Mouse (Mus musculus): Measurements from ENCODE around the gene Tyro3. TPM values are rescaled to one million over a fixed set of nuclear protein-coding genes. Genes with fewer than 3 reads are reported as not detected.

Tyro3 gene
- polyA plus RNA-seq, 1 experiment from 2014 or later = 20.7 TPM

DNA sequence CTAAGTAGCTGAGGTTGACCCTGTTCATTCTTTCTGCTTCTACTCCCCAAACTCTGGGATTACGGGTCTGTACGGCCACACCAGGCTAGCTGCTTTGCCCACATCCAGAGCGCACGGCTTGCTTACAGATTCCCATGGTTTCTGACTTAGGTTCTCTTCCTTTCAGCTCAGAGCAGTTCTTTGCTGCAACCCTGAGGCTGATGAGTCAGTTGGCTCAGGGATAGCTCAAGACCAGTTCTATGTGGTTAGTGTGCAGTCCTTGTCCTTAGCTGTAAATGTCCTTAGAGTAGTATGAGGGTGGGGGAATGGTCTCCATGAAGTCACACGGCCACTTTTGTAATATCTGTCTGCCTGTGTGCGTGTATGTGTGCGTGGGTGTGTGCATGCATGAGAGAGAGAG, 40.1 kb downstream of the Tyro3 start:
- Histone ChIP-seq H3K36me3 (no peaks in the 10 kb centered on the region), H3K4me2 (no peak overlapping the region), H3K4me1 (no peaks in the 10 kb centered on the region), H3K9ac (replicated peaks) (no peak overlapping the region), H3K27ac (replicated peaks) (no peak overlapping the region), H3K4me3 (replicated peaks) (no peak overlapping the region), H3K27me3 (replicated peaks) (no peaks in the 10 kb centered on the region), H3K9me3 (replicated peaks) (no peaks in the 10 kb centered on the region)
- WGBS = 89% methylated on average over 7 of the region's 7 CpGs
- ATAC-seq (ENCODE audit: low FRiP score) = no peak

- Histone ChIP-seq H3K4me3 (replicated peaks) (no peak overlapping the region), H3K9me3 (replicated peaks) (no peaks in the 10 kb centered on the region), H3K36me3 (no peaks in the 10 kb centered on the region), H3K4me2 (no peak overlapping the region), H3K9ac (replicated peaks) (no peak overlapping the region), H3K4me1 (no peaks in the 10 kb centered on the region), H3K27ac (replicated peaks) (no peak overlapping the region), H3K27me3 (replicated peaks) (no peaks in the 10 kb centered on the region)
- WGBS = 85% methylated on average over 11 of the region's 11 CpGs
- no peak for ATAC-seq (ENCODE audit: low FRiP score)
Measured at GRCm38 (mm10) chr2:119838363-119839156, 41.0 kb downstream of the Tyro3 start.

DNA sequence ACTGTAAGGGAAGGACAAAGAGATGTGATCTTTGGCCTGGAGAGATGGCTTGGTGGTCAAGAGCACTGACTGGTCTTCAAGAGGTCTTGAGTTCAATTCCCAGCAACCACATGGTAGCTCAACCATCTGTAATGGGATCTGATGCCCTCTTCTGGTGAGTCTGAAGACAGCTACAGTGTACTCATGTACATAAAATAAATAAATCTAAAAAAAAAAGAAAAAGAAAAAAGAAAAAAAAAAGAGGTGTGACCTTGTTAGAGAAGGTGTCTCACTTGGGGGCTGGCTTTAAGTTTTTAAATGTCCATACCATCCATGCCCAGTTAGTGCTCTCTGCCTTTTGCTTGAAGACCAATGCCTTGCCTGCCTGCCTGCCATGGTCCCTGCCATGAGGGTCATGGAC, 42.5 kb downstream of the Tyro3 start:
- Histone ChIP-seq H3K9ac (replicated peaks) (no peak overlapping the region), H3K4me3 (replicated peaks) (no peak overlapping the region), H3K36me3 (no peaks in the 10 kb centered on the region), H3K4me1 (no peaks in the 10 kb centered on the region), H3K27me3 (replicated peaks) (no peaks in the 10 kb centered on the region), H3K27ac (replicated peaks) (no peak overlapping the region), H3K9me3 (replicated peaks) (no peaks in the 10 kb centered on the region), H3K4me2 (no peak overlapping the region)
- ATAC-seq (ENCODE audit: low FRiP score) = no peak

DNA sequence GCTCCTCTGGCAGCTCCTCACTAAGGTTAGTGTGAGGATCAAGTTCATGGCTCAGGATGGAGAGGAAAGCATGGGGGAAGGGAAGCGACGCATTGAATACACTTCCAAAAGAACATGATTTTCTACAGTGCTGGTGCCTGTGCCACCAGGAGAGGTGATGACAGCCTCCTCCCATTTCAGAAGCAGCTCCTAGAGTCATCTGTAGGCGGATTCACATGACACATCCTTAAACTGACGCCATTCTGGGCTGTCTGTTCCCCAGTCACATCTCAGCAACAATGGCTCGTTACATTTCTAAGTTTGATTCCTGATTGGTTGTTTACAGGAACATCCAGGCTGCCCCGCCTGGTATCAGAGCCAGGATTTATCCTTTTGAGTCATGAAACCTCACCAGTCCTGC, 44.5 kb downstream of the Tyro3 start:
- Histone ChIP-seq H3K27me3 (replicated peaks) (no peaks in the 10 kb centered on the region), H3K4me2 (no peak overlapping the region), H3K4me1 (no peaks in the 10 kb centered on the region), H3K9me3 (replicated peaks) (no peaks in the 10 kb centered on the region), H3K9ac (replicated peaks) (no peak overlapping the region), H3K4me3 (replicated peaks) (no peak overlapping the region), H3K36me3 (no peaks in the 10 kb centered on the region), H3K27ac (replicated peaks) (no peak overlapping the region)
- ATAC-seq (ENCODE audit: low FRiP score) = no peak
- WGBS = 79% methylated on average over 6 of the region's 6 CpGs

GRCm38 (mm10) chr2:119843526-119843925, 46.0 kb downstream of the Tyro3 start:
- no peak overlapping the region for H3K4me2 ChIP-seq
- no peaks in the 10 kb centered on the region for H3K27me3 ChIP-seq (replicated peaks)
- H3K27ac ChIP-seq (replicated peaks) = no peak overlapping the region
- no peaks in the 10 kb centered on the region for H3K4me1 ChIP-seq
- no peaks in the 10 kb centered on the region for H3K36me3 ChIP-seq
- no peak overlapping the region for H3K9ac ChIP-seq (replicated peaks)
- ATAC-seq (ENCODE audit: low FRiP score) = no peak
- no peaks in the 10 kb centered on the region for H3K9me3 ChIP-seq (replicated peaks)
- no peak overlapping the region for H3K4me3 ChIP-seq (replicated peaks)
- WGBS = 94% methylated on average over 4 of the region's 4 CpGs

- no peak for ATAC-seq (ENCODE audit: low FRiP score)
- Histone ChIP-seq H3K36me3 (no peaks in the 10 kb centered on the region), H3K27me3 (replicated peaks) (no peaks in the 10 kb centered on the region), H3K9ac (replicated peaks) (no peak overlapping the region), H3K9me3 (replicated peaks) (no peaks in the 10 kb centered on the region), H3K27ac (replicated peaks) (no peak overlapping the region), H3K4me2 (no peak overlapping the region), H3K4me1 (no peaks in the 10 kb centered on the region), H3K4me3 (replicated peaks) (no peak overlapping the region)
- WGBS = 84% methylated on average over 2 of the region's 2 CpGs
Measured at GRCm38 (mm10) chr2:119845882-119846546, 48.5 kb downstream of the Tyro3 start.

- Histone ChIP-seq H3K9ac (replicated peaks) (no peak overlapping the region), H3K4me2 (no peak overlapping the region), H3K27ac (replicated peaks) (no peak overlapping the region), H3K9me3 (replicated peaks) (no peaks in the 10 kb centered on the region), H3K27me3 (replicated peaks) (no peaks in the 10 kb centered on the region), H3K36me3 (no peaks in the 10 kb centered on the region), H3K4me3 (replicated peaks) (no peak overlapping the region), H3K4me1 (no peaks in the 10 kb centered on the region)
- no peak for ATAC-seq (ENCODE audit: low FRiP score)
- WGBS = 83% methylated on average over 4 of the region's 4 CpGs
Measured at GRCm38 (mm10) chr2:119846929-119847328, 49.4 kb downstream of the Tyro3 start.

DNA sequence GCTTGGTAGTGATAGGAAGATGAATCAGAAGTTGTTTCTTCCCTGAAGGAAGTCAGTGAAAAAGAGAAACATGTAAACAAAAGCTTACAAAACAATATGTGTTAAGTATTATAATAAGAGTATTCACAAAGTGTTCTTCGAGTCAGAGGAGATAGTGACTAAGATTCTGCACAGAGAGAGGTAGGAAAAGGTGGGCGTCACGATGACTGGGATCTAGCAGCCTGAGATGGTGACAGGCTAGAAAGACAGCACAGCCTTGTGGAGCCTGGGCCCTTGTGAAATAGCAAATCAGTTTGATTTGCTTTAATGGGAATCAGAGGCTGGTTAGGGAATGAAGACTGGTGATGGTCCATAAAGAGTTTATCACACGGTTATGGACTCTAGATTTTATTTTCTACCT, 56.3 kb downstream of the Tyro3 start:
- ATAC-seq (ENCODE audit: low FRiP score) = no peak
- Histone ChIP-seq H3K4me2 (no peak overlapping the region), H3K4me3 (replicated peaks) (no peak overlapping the region), H3K36me3 (no peaks in the 10 kb centered on the region), H3K9ac (replicated peaks) (no peak overlapping the region), H3K4me1 (no peaks in the 10 kb centered on the region), H3K27ac (replicated peaks) (no peak overlapping the region), H3K27me3 (replicated peaks) (no peaks in the 10 kb centered on the region), H3K9me3 (replicated peaks) (no peaks in the 10 kb centered on the region)
- 87% methylated on average over 4 of the region's 4 CpGs for WGBS

DNA sequence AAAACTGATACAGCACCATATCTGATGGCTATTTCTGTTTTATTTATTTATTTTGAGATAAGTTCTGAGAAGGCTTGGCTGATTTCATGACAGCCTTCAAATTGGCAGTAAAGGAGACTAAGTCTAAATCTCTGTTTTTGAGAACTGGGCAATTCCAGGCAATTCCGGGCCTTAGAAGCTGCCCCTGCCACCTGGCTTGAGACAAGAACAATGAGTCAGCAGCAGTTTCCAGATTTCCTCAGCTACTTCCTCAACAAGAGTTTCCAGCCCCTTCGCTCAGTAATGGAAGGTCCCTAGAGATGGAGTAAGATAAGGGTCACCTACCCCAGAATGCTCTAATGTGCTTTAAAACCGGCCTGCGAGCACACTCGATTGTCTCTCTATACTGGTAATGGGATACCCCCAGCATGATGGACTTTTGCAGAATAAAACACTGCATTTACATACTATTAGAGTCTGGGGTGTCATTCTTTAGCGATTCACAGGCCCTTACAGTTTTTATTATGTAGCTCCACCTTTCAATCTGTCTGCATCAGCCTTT, 57.8 kb downstream of the Tyro3 start:
- WGBS = 56% methylated on average over 6 of the region's 6 CpGs
- Histone ChIP-seq H3K9me3 (replicated peaks) (no peaks in the 10 kb centered on the region), H3K27ac (replicated peaks) (no peak overlapping the region), H3K36me3 (no peaks in the 10 kb centered on the region), H3K27me3 (replicated peaks) (no peaks in the 10 kb centered on the region), H3K9ac (replicated peaks) (no peak overlapping the region), H3K4me1 (no peaks in the 10 kb centered on the region), H3K4me2 (no peak overlapping the region), H3K4me3 (replicated peaks) (no peak overlapping the region)
- no peak for ATAC-seq (ENCODE audit: low FRiP score)

GRCm38 (mm10) chr2:119857341-119857740, 59.8 kb downstream of the Tyro3 start:
- no peaks in the 10 kb centered on the region for H3K27me3 ChIP-seq (replicated peaks)
- WGBS = 79% methylated on average over 2 of the region's 2 CpGs
- H3K27ac ChIP-seq (replicated peaks) = no peak overlapping the region
- H3K4me1 ChIP-seq = no peaks in the 10 kb centered on the region
- no peak overlapping the region for H3K4me3 ChIP-seq (replicated peaks)
- ATAC-seq (ENCODE audit: low FRiP score) = no peak
- no peak overlapping the region for H3K9ac ChIP-seq (replicated peaks)
- H3K36me3 ChIP-seq = no peaks in the 10 kb centered on the region
- no peaks in the 10 kb centered on the region for H3K9me3 ChIP-seq (replicated peaks)
- no peak overlapping the region for H3K4me2 ChIP-seq

- H3K4me2 ChIP-seq = no peak overlapping the region
- no peak overlapping the region for H3K4me3 ChIP-seq (replicated peaks)
- H3K4me1 ChIP-seq = no peaks in the 10 kb centered on the region
- no peak for ATAC-seq (ENCODE audit: low FRiP score)
- peaks cover 8% of the 10 kb centered on the region; the same call in 1 of the 2 replicates for H3K27me3 ChIP-seq (replicated peaks)
- H3K36me3 ChIP-seq = no peaks in the 10 kb centered on the region
- H3K9ac ChIP-seq (replicated peaks) = no peak overlapping the region
- H3K27ac ChIP-seq (replicated peaks) = no peak overlapping the region
- H3K9me3 ChIP-seq (replicated peaks) = no peaks in the 10 kb centered on the region
- 76% methylated on average over 4 of the region's 4 CpGs for WGBS
Measured at GRCm38 (mm10) chr2:119864484-119864883, 67.0 kb downstream of the Tyro3 start.

All from neural tube, embryonic 15.5 days (tissue).